Mouse (Mus musculus) limb, embryonic 11.5 days (tissue): ENCODE data around the gene Maml3. TPM values are rescaled to one million over a fixed set of nuclear protein-coding genes. Genes with fewer than 3 reads are reported as not detected.

ENCODE experiments used
- ATAC-seq: fragments of 200-750 bp; cut with Nextera tagmentation; 2 replicates; pipeline ENCODE4 v1.8.0; 2017; ENCODE audit warnings: low read depth; ENCODE audit not compliant: insufficient number of reproducible peaks, low FRiP score, low TSS enrichment
- DNase-seq: peaks from one replicate; pipeline ENCODE4 v3.0.0-alpha.2; 2015; ENCODE audit warnings: low spot score
- H3K27ac ChIP-seq: fragments of 300-500 bp; sonication (generic); replicated peaks from 2 replicates; pipeline ENCODE4 v1.5.1; 2014; ENCODE audit warnings: low read depth, mild to moderate bottlenecking, low read length
- H3K27me3 ChIP-seq: fragments of 300-500 bp; sonication (generic); 2 replicates; pipeline ENCODE4 v1.6.1; 2014; ENCODE audit warnings: mild to moderate bottlenecking, low read length, mixed read lengths; ENCODE audit not compliant: control insufficient read depth, insufficient read depth
- H3K36me3 ChIP-seq: fragments of 300-500 bp; sonication (generic); 2 replicates; pipeline ENCODE4 v1.6.1; 2014; ENCODE audit warnings: mild to moderate bottlenecking, low read length, moderate library complexity, mixed read lengths; ENCODE audit not compliant: control insufficient read depth, insufficient read depth
- H3K4me1 ChIP-seq: fragments of 300-500 bp; sonication (generic); 2 replicates; pipeline ENCODE4 v1.6.1; 2014; ENCODE audit warnings: low read length, mixed read lengths; ENCODE audit not compliant: control insufficient read depth, insufficient read depth
- H3K4me2 ChIP-seq: fragments of 300-500 bp; sonication (generic); 2 replicates; pipeline ENCODE4 v1.6.1; 2014; ENCODE audit warnings: low read depth, mild to moderate bottlenecking, moderate library complexity; ENCODE audit not compliant: severe bottlenecking
- H3K4me3 ChIP-seq: fragments of 300-500 bp; sonication (generic); 2 replicates; pipeline ENCODE4 v1.5.1; 2014; ENCODE audit warnings: low read depth, low read length
- H3K9ac ChIP-seq: fragments of 300-500 bp; sonication (generic); 2 replicates; pipeline ENCODE4 v1.6.1; 2014; ENCODE audit warnings: mild to moderate bottlenecking, low read length
- H3K9me3 ChIP-seq: fragments of 300-500 bp; sonication (generic); 2 replicates; pipeline ENCODE4 v1.6.1; 2016; ENCODE audit warnings: low read length; ENCODE audit not compliant: control insufficient read depth
- WGBS: fragments of 180-500 bp; shearing (Covaris S2); extraction: QIAGEN DNeasy Blood & Tissue Kit; methylation state at CpG from one replicate; pipeline ENCODE4 v1.1.7; 2014; 5-methylcytosine and 5-hydroxymethylcytosine counted together
- polyA plus RNA-seq: library from polyadenylated mRNA; unstranded; fragments of >200 nt; fragmentation: Nextera tagmentation; extraction: Ambion mirVana; gene quantifications from 2 replicates; pipeline ENCODE4 v1.2.1, GENCODE M21; 2014

Maml3 gene
- polyA plus RNA-seq, 1 experiment from 2014 or later, result 4.3 TPM

GRCm38 (mm10) chr3:52033857-52034588 is 70.9 kb downstream of the Maml3 start:
- H3K36me3 ChIP-seq, result no peaks in the 10 kb centered on the region
- no peak overlapping the region for H3K9ac ChIP-seq
- H3K27me3 ChIP-seq, result no peaks in the 10 kb centered on the region
- no peaks in the 10 kb centered on the region for H3K9me3 ChIP-seq
- DNase-seq (peak; percentile 61), ATAC-seq (no peak)
- peak overlapping the region; percentile 8; the same call in 1 of the 2 replicates for H3K4me2 ChIP-seq
- peaks cover 27% of the 10 kb centered on the region for H3K4me1 ChIP-seq
- WGBS, result 6% methylated on average over 14 of the region's 14 CpGs
- H3K4me3 ChIP-seq, result no peak overlapping the region
- H3K27ac ChIP-seq, result no peak overlapping the region; the same call in 1 of the 2 replicates

GRCm38 (mm10) chr3:52031327-52031726 is 73.5 kb downstream of the Maml3 start:
- H3K9me3 ChIP-seq, result no peaks in the 10 kb centered on the region
- H3K4me3 ChIP-seq, result no peak overlapping the region
- no peak overlapping the region for H3K27ac ChIP-seq
- H3K27me3 ChIP-seq, result no peaks in the 10 kb centered on the region
- no peaks in the 10 kb centered on the region for H3K36me3 ChIP-seq
- H3K4me1 ChIP-seq, result peaks cover 27% of the 10 kb centered on the region
- ATAC-seq (no peak), DNase-seq (no peak)
- no peak overlapping the region for H3K9ac ChIP-seq
- no peak overlapping the region for H3K4me2 ChIP-seq

- Histone ChIP-seq H3K27me3 (no peaks in the 10 kb centered on the region), H3K9me3 (no peaks in the 10 kb centered on the region), H3K4me2 (no peak overlapping the region), H3K9ac (no peak overlapping the region), H3K4me1 (peaks cover 25% of the 10 kb centered on the region), H3K36me3 (no peaks in the 10 kb centered on the region), H3K4me3 (no peak overlapping the region), H3K27ac (no peak overlapping the region)
- DNase-seq (no peak), ATAC-seq (no peak)
- WGBS, result 42% methylated on average over 10 of the region's 10 CpGs
Observed at GRCm38 (mm10) chr3:52030114-52030513, 74.8 kb downstream of the Maml3 start.

DNA sequence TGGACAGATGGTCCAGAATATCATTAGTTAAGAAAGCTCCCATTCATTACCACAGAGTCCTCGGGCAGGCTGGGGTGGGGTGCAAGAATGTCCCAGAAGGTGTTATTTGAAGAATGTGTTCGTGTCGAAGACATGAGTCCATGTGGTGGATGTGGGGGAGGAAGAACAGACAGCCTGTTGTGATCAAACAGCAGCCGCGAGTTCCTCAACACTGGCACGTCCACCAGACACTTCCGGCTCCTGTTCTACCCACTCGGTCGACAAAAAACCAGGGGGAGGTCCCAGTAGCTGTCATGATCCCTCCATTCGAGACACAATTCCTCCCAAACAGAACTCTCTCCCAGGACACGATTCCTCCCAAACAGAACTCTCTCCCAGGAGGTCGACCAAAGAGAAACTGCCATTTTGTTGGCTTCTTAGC is 75.2 kb downstream of the Maml3 start:
- H3K9me3 ChIP-seq, result no peaks in the 10 kb centered on the region
- H3K27ac ChIP-seq, result no peak overlapping the region
- no peak overlapping the region for H3K4me3 ChIP-seq
- no peak overlapping the region for H3K9ac ChIP-seq
- H3K36me3 ChIP-seq, result no peaks in the 10 kb centered on the region
- ATAC-seq (no peak), DNase-seq (no peak)
- 26% methylated on average over 12 of the region's 12 CpGs for WGBS
- H3K4me1 ChIP-seq, result peaks cover 23% of the 10 kb centered on the region
- no peaks in the 10 kb centered on the region for H3K27me3 ChIP-seq
- no peak overlapping the region for H3K4me2 ChIP-seq

GRCm38 (mm10) chr3:52027972-52028371 is 76.9 kb downstream of the Maml3 start:
- Histone ChIP-seq H3K9ac (no peak overlapping the region), H3K9me3 (no peaks in the 10 kb centered on the region), H3K27ac (no peak overlapping the region), H3K4me2 (no peak overlapping the region), H3K4me3 (no peak overlapping the region), H3K36me3 (no peaks in the 10 kb centered on the region), H3K4me1 (peaks cover 7% of the 10 kb centered on the region), H3K27me3 (no peaks in the 10 kb centered on the region)
- ATAC-seq (no peak), DNase-seq (no peak)
- 72% methylated on average over 7 of the region's 7 CpGs for WGBS

- no peaks in the 10 kb centered on the region for H3K36me3 ChIP-seq
- H3K27me3 ChIP-seq, result no peaks in the 10 kb centered on the region
- H3K4me1 ChIP-seq, result peaks cover 2% of the 10 kb centered on the region; the same call in 1 of the 2 replicates
- 49% methylated on average over 7 of the region's 7 CpGs for WGBS
- H3K9me3 ChIP-seq, result no peaks in the 10 kb centered on the region
- DNase-seq, result no peak
- H3K27ac ChIP-seq, result no peak overlapping the region
- no peak overlapping the region for H3K9ac ChIP-seq
- H3K4me3 ChIP-seq, result no peak overlapping the region
- no peak overlapping the region for H3K4me2 ChIP-seq
- ATAC-seq, result no peak
Observed at GRCm38 (mm10) chr3:52022486-52022885, 82.4 kb downstream of the Maml3 start.

DNA sequence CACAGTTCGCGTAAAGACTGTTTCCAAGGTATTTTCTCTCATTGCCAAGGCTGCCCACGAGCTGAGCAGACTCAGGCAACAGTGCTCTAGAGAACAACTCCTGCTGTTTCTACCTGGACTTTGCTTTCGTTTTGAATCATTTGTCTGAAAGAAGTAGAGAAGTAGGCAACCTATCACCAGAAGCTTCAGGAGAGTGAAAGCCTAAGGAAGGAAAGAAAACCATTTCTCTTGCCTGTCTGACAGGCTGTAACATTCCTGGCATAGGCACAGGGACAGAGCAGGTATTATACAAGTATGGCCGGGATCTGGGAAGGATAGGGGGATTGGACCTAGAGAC is 86.8 kb downstream of the Maml3 start:
- no peak for ATAC-seq
- H3K9me3 ChIP-seq, result no peaks in the 10 kb centered on the region
- H3K9ac ChIP-seq, result no peak overlapping the region
- H3K27me3 ChIP-seq, result no peaks in the 10 kb centered on the region
- H3K27ac ChIP-seq, result no peak overlapping the region
- H3K4me1 ChIP-seq, result no peaks in the 10 kb centered on the region; the same call in 1 of the 2 replicates
- WGBS, result 65% methylated on average over 5 of the region's 5 CpGs
- DNase-seq, result no peak
- H3K4me3 ChIP-seq, result no peak overlapping the region
- no peak overlapping the region for H3K4me2 ChIP-seq
- no peaks in the 10 kb centered on the region for H3K36me3 ChIP-seq

DNA sequence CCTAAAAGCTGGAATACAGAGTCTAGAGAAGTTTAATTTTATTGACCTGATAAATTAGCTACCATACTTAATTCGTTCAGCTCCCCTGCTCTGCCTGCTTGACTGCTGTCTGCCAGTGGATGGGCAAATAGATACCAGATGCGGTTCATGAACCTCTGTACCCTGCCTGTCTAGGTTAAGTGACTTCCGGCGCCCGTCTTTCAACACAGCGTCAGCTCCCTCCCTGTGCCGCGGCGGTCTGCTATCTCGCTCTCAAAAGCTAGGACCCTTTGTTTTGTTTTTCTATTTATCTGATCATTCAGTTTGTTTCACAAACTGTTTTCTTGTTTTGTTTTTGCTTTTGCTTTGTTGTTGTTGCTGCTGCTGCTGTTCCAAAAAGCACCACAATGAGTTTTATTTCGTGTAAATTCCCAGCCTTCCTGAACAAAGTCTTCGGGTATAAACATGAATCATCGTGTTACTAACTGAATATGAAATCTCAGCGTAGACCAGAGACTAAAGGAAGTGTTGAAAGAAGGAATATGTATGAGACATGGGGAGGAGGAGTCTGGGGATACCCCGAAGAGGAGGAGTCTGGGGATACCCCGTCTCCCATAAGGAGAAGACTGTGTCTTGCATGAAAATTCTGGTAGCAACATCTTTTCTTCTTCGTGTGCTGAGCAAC is 87.3 kb downstream of the Maml3 start:
- ATAC-seq (no peak), DNase-seq (peak; percentile 53)
- Histone ChIP-seq H3K27me3 (no peaks in the 10 kb centered on the region), H3K36me3 (no peaks in the 10 kb centered on the region), H3K9ac (no peak overlapping the region), H3K4me3 (no peak overlapping the region), H3K9me3 (no peaks in the 10 kb centered on the region), H3K4me1 (no peaks in the 10 kb centered on the region; the same call in 1 of the 2 replicates), H3K27ac (no peak overlapping the region), H3K4me2 (peak overlapping the region; percentile 25; the same call in 1 of the 2 replicates)
- 32% methylated on average over 17 of the region's 17 CpGs for WGBS
